Mouse (Mus musculus) fat pad, adult 2 months (tissue): ENCODE measurements around the gene Tmem63a.
"Not testable (repeated sequence)": the region's sequence is repeated elsewhere in the genome, so short reads cannot be mapped to it uniquely, and the experiment has no call there.

Experiments
- DNase-seq: peaks from one replicate; pipeline ENCODE4 v3.0.0-alpha.2; 2011; ENCODE audit warnings: low read depth, low spot score; ENCODE audit errors: extremely low read depth

Gene Tmem63a

GRCm38 (mm10) chr1:180956973-180957381 lies 14.8 kb downstream of the Tmem63a start:
- no peak for DNase-seq

- no peak for DNase-seq
Measured at GRCm38 (mm10) chr1:180957989-180958388, 15.8 kb downstream of the Tmem63a start.

GRCm38 (mm10) chr1:180958797-180959196 lies 16.7 kb downstream of the Tmem63a start:
- DNase-seq = no peak

- DNase-seq = no peak
Measured at GRCm38 (mm10) chr1:180965786-180966185, 23.6 kb downstream of the Tmem63a start.

- DNase-seq = no peak
Measured at GRCm38 (mm10) chr1:180966542-180966941, 24.4 kb downstream of the Tmem63a start.

GRCm38 (mm10) chr1:180967261-180967660 lies 25.1 kb downstream of the Tmem63a start:
- DNase-seq = peak; percentile 86

- DNase-seq = no peak
Measured at GRCm38 (mm10) chr1:180972941-180973340, 30.8 kb downstream of the Tmem63a start.

- DNase-seq = no peak
Measured at GRCm38 (mm10) chr1:180974126-180974746, 32.1 kb downstream of the Tmem63a start.

GRCm38 (mm10) chr1:180976110-180976679 lies 34.1 kb downstream of the Tmem63a start:
- DNase-seq = no peak

- DNase-seq = no peak
Measured at GRCm38 (mm10) chr1:180979484-180980251, 37.5 kb downstream of the Tmem63a start.

GRCm38 (mm10) chr1:180980464-180980863 lies 38.3 kb downstream of the Tmem63a start:
- DNase-seq = no peak

- not testable (repeated sequence) for DNase-seq
Measured at GRCm38 (mm10) chr1:180981298-180982046, 39.3 kb downstream of the Tmem63a start.

- DNase-seq = no peak
Measured at GRCm38 (mm10) chr1:180986701-180987100, 44.6 kb downstream of the Tmem63a start.

GRCm38 (mm10) chr1:180987759-180988158 lies 45.6 kb downstream of the Tmem63a start:
- no peak for DNase-seq

GRCm38 (mm10) chr1:180990671-180991070 lies 48.5 kb downstream of the Tmem63a start:
- DNase-seq = no peak

GRCm38 (mm10) chr1:180992142-180992541 lies 50.0 kb downstream of the Tmem63a start:
- DNase-seq = no peak

GRCm38 (mm10) chr1:181000501-181001092 lies 58.5 kb downstream of the Tmem63a start:
- DNase-seq = no peak

- no peak for DNase-seq
Measured at GRCm38 (mm10) chr1:181001217-181001616, 59.1 kb downstream of the Tmem63a start.

GRCm38 (mm10) chr1:181001621-181002020 lies 59.5 kb downstream of the Tmem63a start:
- DNase-seq = no peak

- no peak for DNase-seq
Measured at GRCm38 (mm10) chr1:181003790-181004189, 61.6 kb downstream of the Tmem63a start.

GRCm38 (mm10) chr1:181005331-181005730 lies 63.2 kb downstream of the Tmem63a start:
- DNase-seq = no peak
